Mouse (Mus musculus): ENCODE data around the gene Gldn.

GRCm38 (mm10) chr9:54335582-54335981 lies 49.3 kb downstream of the Gldn start:
- no peak for TF ChIP-seq CTCF (IDR thresholded peaks at IDR 0.05; ENCODE audit: low read depth)
- TF ChIP-seq EP300 (optimal IDR thresholded peaks at IDR 0.05), result no peak

Data from stomach, postnatal 0 days (tissue).